Mouse (Mus musculus) CH12.LX (cell line): ENCODE measurements around the gene Crct1.

Experiments used
- CHD2 ChIP-seq: IDR thresholded peaks from 2 replicates; pipeline ENCODE4 v1.6.1; 2011; ENCODE audit warnings: low read length, improper control_type of control experiment
- CTCF ChIP-seq, 2 experiments: IDR thresholded peaks in 1 of 2; conservative IDR thresholded peaks in 1 of 2; 2 replicates each; pipeline ENCODE4 v1.5.1; 2011 to 2012; ENCODE audit warnings: low read depth in 2 of 2, low read length in 2 of 2, improper control_type of control experiment in 1 of 2, inconsistent platforms in 1 of 2, mild to moderate bottlenecking in 1 of 2, moderate library complexity in 1 of 2
- EP300 ChIP-seq: IDR thresholded peaks from 2 replicates; pipeline ENCODE4 v1.6.1; 2011; ENCODE audit warnings: low read length, improper control_type of control experiment
- ETS1 ChIP-seq: conservative IDR thresholded peaks from 2 replicates; pipeline ENCODE4 v1.6.1; 2012; ENCODE audit warnings: low read depth, mild to moderate bottlenecking, inconsistent platforms, low read length, improper control_type of control experiment, moderate library complexity
- NRF1 ChIP-seq: IDR thresholded peaks from 2 replicates; pipeline ENCODE4 v1.6.1; 2014; ENCODE audit warnings: low read depth, mild to moderate bottlenecking, inconsistent platforms, low read length, improper control_type of control experiment, moderate library complexity
- POLR2A ChIP-seq: IDR thresholded peaks from 2 replicates; pipeline ENCODE4 v1.6.1; 2011; ENCODE audit warnings: low read depth, mild to moderate bottlenecking, improper control_type of control experiment, low read length
- POLR2AphosphoS2 ChIP-seq: IDR thresholded peaks from 2 replicates; pipeline ENCODE4 v1.6.1; 2011; ENCODE audit warnings: low read depth, low read length, improper control_type of control experiment
- USF1 ChIP-seq: IDR thresholded peaks from 2 replicates; pipeline ENCODE4 v1.6.1; 2014; ENCODE audit warnings: low read depth, mild to moderate bottlenecking, inconsistent platforms, low read length, improper control_type of control experiment
- ZC3H11A ChIP-seq: IDR thresholded peaks from 2 replicates; pipeline ENCODE4 v1.6.1; 2012; ENCODE audit warnings: low read depth, mild to moderate bottlenecking, inconsistent platforms, low read length, improper control_type of control experiment

DNA sequence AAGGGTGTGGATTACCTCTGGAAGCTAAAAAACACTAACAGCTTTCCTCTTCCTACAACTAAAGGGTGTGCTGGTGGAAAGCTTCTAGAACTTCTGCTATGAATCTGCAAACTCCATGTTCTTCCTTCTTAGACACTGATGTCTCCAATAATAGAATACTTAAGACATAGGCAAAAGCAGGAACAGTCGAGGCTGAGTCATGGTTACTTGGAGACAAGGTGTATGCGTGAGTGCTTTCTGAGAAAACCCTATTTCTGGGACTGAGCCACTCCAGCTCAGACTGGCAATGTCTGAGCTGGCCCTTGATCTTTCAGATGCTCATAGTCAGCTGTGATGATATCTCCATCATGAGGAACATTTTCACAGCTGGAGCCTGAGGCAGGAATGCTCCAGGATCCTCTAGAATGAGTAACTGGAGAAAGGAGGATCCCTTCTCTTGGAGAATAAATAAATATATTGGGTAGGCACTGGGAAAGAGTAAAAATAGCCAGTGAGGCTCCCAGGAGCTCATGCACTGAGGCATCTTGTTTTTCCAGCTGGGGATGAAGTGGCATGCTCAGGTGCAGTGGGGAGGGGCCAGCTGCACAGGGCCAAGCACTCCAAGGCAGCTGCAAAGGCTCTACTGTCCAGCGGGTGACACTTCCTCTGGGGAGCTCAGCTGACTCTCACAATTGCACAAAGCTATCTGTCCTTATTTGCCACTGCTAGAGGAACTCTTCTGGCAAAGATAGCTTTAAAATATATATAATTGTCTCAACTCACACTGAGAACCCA, 8.1 kb upstream of the Crct1 start:
- TF ChIP-seq POLR2AphosphoS2 (no peak), NRF1 (no peak), USF1 (no peak), CTCF (conservative IDR thresholded peaks at IDR 0.05 in 1 of 2, IDR thresholded peaks at IDR 0.05 in 1 of 2; ENCODE audit: low read depth in 2 of 2, low read length in 2 of 2) (no peak), EP300 (no peak), ZC3H11A (no peak), ETS1 (no peak), CHD2 (no peak), POLR2A (no peak)
